Mouse (Mus musculus): ENCODE measurements at regions not wholly inside any gene's neighbourhood (a gene's known extent, or its start where the extent isn't known, plus 50 kb on each side); places are given as distances from the start of the nearest gene placed in this dataset.

DNA sequence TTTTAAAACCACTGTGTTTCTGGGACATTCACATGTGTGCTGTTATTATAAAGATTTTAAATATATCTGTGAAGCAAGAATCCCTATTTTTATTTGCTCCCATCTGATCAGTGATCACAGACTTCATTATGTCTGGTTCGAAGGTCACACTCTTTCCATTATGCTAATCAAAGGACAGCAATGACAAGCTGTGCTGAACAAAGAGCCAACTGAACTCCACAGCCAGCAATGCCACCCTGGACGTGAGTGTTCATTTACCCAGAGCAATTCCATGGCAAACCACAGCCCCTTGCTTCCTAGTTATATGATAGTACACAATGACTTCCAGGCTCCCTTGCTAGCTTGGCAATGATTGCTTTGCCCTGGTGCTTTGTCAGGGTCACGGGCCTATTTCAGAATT lies 55.6 kb upstream of the Ccdc190 start:
- DNase-seq (ENCODE audit: low read depth, low spot score) = no peak

DNA sequence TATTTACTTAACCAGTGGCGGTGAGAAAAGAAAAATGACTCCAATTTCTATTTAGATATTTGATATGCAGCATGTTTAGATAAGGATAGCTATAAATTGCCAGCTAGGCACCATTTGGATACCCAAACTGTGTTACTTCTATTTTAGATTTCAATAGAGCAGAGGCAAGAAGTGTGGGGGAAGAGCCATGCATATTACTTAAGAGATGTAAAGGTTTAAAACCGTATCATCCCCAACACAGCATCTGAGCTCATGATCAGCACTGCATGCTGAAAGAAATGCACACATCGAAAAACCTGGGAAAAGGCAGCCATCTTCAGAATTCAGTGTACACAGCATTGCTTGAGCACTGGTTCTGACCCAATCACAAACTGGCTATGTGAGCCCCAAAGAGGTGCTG lies 59.8 kb upstream of the Ccdc190 start:
- no peak for DNase-seq (ENCODE audit: low read depth, low spot score)

GRCm38 (mm10) chr1:169867453-169867852 lies 61.0 kb upstream of the Ccdc190 start:
- no peak for DNase-seq (ENCODE audit: low read depth, low spot score)

DNA sequence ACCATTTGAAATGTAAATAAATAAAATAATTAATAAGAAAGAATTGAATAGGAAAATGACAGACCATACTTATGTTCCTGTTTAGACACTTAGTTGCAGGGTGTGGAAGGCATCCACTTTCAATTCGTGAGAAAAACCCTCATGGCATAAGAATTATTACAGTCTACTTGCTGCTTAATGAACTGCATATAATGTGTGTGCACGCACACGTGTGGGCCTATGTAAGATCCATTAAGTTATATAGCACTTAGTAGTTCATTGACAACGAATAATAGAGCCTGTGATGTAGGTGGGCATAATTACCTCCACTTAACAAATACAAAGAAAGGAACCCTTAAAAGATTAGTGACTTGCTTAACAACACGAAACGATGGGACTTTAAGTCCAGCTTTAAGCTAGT lies 61.6 kb upstream of the Ccdc190 start:
- no peak for DNase-seq (ENCODE audit: low read depth, low spot score)

GRCm38 (mm10) chr1:169859041-169859440 lies 69.4 kb upstream of the Ccdc190 start:
- DNase-seq (ENCODE audit: low read depth, low spot score) = no peak

GRCm38 (mm10) chr1:169851663-169852062 lies 76.8 kb upstream of the Ccdc190 start:
- no peak for DNase-seq (ENCODE audit: low read depth, low spot score)

DNA sequence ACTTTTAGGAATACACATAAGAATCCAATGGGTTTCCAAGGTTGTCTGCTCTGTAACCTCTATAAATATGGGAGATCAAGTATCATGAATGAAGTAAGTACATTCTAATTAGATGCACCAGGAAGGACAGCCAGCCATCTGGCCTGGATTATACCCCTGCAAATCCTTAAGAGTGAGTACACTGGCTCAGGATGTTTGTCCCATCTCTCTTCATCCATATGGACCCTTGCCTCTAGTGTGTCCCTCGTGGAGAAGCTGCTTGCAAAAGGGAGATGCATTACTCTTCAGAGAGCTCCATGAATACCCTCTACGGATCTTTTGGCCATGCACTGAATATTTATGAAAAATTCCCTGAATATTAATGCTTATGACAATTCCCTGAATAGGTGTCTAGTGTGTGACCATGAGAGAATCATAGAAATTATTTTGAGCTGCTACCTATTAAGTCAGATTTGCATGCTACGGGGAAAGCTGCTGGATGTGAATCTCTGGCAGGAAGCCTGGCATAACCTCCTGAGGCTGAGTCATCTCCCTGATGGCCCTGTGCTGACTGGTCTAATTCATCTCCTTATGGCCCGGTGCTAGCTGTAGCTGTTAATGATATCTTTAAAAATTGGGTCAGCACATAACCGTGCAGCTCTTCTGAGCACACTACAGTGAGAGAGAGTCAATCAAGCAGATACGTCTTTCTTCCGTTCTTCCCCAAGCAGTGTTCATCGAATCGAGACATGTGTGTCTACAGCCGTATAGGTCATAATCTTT lies 80.0 kb upstream of the Ccdc190 start:
- DNase-seq (ENCODE audit: low read depth, low spot score) = peak; percentile 40

- DNase-seq (ENCODE audit: low read depth, low spot score) = peak; percentile 7
Measured at GRCm38 (mm10) chr1:169842490-169842889, 86.0 kb upstream of the Ccdc190 start.

GRCm38 (mm10) chr1:169840948-169841347 lies 87.5 kb upstream of the Ccdc190 start:
- DNase-seq (ENCODE audit: low read depth, low spot score) = no peak

DNA sequence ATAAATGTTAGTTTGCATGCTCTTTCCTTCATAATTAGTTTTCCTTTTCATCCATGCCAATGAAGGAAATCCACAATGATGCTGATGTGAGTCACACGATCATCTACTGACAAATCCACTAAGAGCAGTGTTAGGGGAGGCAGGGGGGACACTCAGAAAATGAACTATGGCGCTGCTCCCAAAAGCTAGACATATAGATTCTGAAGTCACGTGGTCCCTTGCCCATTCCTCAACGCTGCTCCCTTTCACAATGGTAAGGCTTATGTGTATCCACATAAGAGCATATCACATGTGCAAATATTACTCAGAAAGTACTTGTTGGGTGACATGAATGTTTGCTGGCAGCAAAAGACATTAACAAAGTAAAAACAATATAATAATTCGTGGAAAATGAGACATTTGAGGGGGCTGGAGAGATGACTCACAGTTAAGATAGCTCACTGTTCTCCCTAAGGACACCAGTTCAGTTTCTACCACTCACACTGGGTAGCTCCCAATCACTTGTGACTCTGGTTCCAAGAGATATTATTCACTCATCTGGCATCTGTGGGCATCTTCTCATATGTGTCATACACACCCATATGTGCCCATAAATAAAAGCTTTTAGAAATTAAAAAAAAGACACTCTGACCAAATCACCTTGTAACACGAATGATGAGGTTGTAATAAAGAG lies 88.3 kb upstream of the Ccdc190 start:
- DNase-seq (ENCODE audit: low read depth, low spot score) = no peak

DNA sequence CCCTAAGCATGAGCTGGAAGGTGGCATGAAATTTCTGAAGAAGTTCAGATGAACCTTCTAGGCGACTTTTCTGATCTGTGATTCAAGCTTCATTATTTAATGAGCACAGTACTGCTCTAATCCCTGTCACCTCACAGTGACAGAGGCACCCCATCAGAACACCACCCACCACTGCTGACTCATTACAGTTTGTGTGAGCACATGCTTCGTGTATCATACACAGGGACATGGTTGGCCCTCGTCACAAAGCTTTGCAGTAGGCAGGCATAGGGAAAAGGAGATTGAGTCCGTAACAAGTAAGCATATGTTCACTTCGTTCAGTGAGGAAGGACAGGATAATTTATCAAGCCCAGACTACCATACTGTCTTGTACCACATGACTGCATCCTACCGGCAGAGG lies 85.9 kb upstream of the Rgs4 start:
- no peak for DNase-seq (ENCODE audit: low read depth, low spot score)

DNA sequence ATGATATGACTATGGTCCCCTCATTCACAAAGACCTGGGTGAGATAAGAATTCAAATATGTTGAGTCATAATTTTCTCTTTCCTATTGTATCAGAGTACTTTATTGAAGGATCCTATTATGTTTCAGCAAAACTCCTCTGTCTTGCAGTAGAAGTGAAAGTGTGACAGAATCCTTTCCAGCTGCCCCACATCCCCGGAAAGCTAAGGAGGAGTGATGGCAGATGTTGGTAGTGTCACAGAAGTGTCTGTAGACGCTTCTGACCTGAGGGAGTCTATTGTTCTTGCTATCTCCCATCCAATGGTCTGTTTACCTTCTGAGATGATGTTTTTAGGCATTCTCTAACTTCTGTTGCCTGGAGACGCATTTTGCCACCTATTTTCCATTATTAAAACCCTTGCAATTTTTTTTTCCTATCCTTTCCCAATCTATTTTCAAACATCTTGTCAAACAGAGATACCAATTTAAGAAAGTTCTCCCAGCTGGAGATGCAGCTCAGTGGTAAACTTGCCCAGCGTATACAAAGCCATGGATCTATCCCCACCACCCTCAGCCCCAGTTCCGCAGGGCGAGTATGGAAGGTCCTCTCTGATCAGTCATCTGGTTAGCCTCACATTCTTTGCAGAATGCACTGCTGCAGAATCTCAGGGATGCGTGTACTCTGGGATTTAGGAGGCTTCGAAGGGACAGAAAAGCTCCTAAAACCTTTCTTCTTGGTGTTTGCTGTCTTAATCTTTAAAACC lies 84.1 kb upstream of the Rgs4 start:
- DNase-seq (ENCODE audit: low read depth, low spot score) = no peak

- DNase-seq (ENCODE audit: low read depth, low spot score) = no peak
Measured at GRCm38 (mm10) chr1:169830596-169830995, 83.2 kb upstream of the Rgs4 start.

GRCm38 (mm10) chr1:169822034-169822433 lies 74.6 kb upstream of the Rgs4 start:
- no peak for DNase-seq (ENCODE audit: low read depth, low spot score)

DNA sequence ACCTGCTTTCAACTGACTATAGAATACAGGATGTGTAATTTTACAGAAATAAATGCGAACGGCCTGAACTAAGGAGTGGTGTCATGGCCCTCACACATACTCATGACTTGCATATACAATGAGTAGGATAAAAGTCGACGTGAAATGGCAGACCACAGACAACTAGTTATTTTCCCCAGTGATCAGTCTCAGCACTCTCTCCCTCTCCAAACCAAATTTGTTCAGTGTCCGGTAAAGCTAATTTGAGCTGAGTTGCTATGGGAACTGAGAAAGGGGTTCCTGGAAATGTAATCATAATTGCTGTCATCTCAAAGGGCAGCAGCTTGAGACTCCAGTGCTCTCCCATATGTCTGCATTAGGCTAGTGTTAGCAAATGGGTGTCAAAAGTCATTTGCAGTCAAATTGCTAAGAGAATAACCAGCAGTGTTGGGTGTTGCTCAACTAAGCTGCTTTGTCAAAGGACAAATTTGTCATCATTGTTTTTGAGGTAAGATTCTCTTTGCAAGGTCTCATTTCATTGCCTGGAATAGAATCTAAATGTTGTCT lies 72.0 kb upstream of the Rgs4 start:
- no peak for DNase-seq (ENCODE audit: low read depth, low spot score)

- DNase-seq (ENCODE audit: low read depth, low spot score) = no peak
Measured at GRCm38 (mm10) chr1:169816939-169817338, 69.5 kb upstream of the Rgs4 start.

DNA sequence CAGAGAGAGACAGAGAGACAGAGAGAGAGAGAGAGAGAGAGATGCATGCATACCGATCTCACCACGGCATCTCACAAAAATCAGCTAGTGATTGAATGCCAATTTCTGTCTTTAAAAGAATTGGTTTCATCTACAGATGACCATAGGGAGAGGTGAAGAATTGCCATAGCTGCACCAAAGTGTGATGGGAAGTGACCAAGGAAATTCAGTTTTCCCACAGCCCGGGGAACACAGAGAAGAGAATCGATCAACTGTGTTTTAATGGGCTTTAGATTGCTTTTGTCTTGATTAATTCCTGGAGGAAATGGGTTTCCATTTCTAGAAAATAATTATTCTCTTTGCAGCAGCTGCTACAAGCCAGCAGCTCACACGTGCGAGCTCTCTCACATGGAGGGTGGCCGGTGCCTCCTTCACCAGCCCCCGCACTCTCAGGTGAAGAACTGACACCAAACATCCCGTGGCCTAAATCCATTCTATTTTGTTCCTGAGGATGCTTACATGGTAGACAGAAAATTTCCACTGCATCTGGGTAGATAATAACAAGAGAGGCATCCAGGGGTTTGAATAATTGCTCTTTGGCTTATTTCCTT lies 65.2 kb upstream of the Rgs4 start:
- DNase-seq (ENCODE audit: low read depth, low spot score) = no peak

DNA sequence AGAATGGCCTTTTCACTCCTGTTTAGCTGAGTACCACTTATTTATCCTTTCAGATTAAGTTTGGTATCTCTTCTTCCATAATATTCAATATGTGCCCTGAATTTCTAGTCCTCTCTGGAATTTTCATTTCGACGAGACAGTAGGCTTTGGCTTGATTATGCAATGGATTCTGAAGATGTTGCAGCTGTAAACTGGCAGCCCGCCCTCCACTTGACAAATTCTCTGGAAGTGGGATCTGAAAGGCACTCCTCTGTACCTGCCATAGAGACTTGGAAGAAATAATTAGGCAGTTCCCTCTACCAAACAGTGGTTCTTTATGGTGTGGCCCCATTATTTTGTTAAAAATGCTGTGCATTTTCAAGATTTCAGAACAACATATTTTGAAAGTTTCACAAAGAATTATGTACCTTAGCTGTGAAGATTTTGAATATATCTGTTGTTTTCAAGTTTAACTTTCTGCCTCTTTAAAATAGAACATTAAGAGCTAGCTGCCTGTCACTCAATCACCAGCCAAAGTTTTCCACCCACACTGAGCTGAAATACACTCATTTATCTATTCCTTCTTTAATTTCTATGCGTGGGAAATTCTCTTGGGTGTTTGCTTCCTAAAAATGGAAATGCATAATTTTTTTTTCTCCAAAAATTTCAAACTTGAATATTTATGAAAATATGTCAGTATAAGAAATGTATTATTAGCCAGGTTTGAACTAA lies 56.1 kb upstream of the Rgs4 start:
- DNase-seq (ENCODE audit: low read depth, low spot score) = no peak

DNA sequence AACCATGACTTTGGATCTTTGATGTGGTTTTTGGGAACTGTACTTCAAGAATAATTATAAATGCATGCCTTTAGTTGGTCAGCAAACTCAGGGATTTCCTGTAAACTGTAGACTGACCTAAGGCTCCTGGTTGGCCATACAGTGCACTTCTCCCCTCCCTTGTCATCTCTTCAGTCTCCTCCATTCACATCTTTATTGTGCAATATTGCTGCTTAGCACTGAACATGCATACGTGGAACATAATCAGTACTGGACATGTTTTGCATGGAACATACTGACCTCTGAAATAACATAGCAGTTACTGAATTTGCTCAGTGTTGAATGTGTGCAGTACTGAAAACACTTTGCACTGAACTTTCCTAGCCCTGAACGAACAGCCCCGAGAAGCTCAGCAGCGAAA lies 55.4 kb upstream of the Rgs4 start:
- DNase-seq (ENCODE audit: low read depth, low spot score) = no peak

GRCm38 (mm10) chr1:169802053-169802830 lies 54.8 kb upstream of the Rgs4 start:
- no peak for DNase-seq (ENCODE audit: low read depth, low spot score)

Measured in skeletal muscle tissue, adult 2 months (tissue).